Mouse (Mus musculus) NIH3T3 (cell line): ENCODE measurements around the gene Hps4.
A peak's percentile ranks its signal among the peaks of the same experiment; 100 is the strongest.

Experiments used
- DNase-seq: peaks from one replicate; pipeline ENCODE4 v3.0.0-alpha.2; 2012; ENCODE audit warnings: low read depth

Gene Hps4

GRCm38 (mm10) chr5:112324637-112325545 is 18.0 kb upstream of the Hps4 start:
- peak; percentile 88 for DNase-seq

DNA sequence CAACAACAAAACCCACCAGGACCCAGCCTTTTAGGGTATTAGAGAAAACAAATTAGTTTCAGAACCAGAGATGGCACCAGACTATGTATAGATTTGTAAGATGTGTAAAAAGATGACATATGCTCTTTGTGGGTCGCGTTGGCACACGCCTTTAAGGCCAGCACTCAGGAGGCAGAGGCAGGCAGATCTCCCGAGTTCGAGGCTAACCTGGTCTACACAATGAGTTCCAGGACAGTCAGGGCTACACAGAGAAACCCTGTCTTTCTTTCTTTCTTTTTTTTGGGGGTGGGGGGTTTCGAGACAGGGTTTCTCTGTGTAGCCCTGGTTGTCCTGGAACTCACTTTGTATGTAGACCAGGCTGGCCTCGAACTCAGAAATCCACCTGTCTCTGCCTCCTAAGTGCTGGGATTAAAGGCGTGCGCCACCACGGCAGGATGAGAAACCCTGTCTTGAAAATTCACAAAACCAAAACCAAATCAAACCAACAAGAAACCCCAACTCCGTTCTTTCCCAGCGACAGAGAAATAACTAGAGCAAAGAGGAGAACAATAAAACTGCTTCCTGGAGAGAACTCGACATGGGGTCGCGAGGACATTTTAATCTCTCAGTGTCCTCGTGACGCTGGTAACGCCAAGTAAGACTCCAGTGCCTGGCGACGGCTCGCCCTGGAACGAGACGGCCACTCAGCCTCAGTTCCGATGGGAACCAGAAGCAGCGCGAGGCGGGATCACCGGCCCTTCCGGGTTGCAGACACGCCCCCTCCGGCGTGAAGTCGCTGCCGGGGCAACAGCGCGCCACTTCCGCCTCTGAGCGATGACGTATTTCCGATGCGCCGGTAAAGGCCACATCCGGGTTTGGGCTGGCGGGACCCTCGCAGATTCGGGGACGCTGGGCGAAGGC is 17.1 kb upstream of the Hps4 start, which contains the start of gene Tfip11:
Tfip11 (plus strand) TSS at position 813 of the 900 bp plus-strand sequence.
- DNase-seq = peak; percentile 98

GRCm38 (mm10) chr5:112326446-112327009 is 16.4 kb upstream of the Hps4 start:
- DNase-seq = no peak

GRCm38 (mm10) chr5:112327854-112328253 is 15.0 kb upstream of the Hps4 start:
- no peak for DNase-seq

DNA sequence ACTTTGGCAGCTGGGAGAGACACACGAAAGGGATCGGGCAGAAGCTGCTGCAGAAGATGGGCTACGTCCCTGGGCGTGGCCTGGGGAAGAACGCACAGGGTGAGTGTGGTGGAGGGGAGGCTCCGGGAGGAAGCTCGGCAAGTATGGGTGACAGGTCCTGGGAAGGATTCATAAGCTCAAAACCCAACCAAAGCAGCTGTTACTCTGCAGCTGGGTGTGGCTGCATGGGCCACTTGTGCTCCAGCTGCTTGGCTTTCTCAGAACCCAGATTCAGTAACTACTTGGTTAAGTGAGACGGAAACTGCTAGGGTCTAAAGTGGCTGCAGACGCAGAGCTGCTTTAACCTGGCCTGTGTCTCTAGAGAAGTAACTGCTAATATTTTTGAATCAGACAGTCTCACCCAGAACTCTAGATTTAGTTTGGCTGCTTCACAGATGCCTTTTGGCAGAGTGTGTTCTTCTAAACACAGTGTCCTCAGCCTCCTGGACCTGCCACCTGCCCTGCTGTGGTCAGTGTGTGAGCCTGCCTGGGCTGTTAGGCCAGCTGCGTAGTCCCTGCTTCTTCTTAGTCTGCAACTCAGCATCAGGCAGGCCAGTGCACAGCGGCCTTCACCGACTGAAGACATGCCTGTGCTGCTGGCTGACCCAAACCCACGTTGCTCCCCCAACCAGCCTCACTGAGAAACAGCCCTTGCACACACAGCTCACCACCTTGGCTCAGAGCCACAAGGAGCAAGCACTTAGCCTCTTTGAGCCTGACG is 12.9 kb upstream of the Hps4 start:
- no peak for DNase-seq

DNA sequence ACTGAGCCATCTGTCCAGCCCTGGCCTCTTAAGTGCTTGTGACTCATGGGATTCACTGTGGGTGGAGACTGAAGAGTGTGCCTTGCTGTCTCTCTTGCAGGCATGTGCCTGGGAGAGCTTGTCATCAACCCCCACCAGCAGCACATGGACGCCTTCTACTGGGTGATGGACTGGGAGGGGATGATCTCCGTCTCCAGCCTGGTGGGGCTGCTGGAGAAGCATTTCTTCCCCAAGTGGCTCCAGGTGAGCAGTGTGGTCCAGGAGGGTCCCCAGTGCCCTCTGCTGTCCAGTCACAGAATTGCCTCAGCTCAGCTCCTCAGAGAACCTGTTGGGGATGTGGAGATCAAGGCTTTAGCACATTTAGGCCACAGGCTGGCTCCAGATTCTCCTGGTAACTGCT is 7.4 kb upstream of the Hps4 start:
- peak; percentile 72 for DNase-seq

DNA sequence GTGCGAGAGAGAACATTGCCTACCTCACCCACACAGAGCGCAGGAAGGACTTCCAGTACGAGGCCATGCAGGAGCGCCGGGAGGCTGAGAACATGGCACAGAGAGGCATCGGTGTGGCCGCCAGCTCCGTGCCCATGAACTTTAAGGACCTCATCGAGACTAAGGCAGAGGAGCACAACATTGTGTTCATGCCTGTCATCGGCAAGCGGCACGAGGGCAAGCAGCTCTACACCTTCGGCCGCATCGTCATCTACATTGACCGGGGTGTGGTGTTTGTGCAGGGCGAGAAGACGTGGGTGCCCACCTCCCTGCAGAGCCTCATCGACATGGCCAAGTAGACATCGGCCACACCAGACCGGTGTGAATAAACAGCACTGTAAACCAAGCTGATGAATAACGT is 5.9 kb upstream of the Hps4 start:
- no peak for DNase-seq

DNA sequence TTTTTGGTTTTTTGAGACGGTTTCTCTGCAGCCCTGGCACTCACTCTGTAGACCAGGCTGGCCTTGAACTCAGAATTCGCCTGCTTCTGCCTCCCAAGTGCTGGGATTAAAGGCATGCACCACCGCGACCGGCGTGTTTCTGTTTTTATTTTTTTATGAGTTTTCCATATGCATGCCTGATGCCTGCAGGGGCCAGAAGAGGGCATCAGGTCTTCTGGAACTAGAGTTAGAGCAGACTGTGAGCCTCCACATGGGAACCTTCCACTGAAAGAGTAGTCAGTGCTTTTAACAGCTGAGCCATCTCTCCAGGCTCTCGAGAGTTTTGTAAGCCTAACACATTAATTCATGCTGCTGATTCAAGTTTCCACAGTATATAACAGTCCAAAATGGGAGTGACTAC is 3.7 kb upstream of the Hps4 start:
- DNase-seq = peak; percentile 34

DNA sequence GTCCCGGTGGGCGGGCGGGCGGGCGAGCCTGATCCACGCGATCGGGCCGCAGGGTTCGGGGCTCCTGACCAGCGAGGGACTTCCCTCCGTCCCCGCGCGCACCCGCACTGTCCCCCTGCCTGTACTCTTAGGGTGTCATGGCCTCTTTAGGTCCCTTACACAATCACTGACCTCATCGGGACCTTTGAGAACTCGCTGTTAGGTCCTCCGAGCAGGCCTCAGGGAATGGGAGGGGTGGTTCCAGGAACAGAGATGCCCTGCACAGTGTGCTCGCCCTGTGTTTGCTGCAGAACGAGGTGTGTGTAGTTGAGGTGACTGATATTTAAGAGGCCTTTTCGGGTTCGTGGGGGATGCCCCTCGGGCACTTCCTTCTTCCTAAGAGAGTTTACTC is 317 bp downstream of the Hps4 start:
- peak; percentile 54 for DNase-seq

DNA sequence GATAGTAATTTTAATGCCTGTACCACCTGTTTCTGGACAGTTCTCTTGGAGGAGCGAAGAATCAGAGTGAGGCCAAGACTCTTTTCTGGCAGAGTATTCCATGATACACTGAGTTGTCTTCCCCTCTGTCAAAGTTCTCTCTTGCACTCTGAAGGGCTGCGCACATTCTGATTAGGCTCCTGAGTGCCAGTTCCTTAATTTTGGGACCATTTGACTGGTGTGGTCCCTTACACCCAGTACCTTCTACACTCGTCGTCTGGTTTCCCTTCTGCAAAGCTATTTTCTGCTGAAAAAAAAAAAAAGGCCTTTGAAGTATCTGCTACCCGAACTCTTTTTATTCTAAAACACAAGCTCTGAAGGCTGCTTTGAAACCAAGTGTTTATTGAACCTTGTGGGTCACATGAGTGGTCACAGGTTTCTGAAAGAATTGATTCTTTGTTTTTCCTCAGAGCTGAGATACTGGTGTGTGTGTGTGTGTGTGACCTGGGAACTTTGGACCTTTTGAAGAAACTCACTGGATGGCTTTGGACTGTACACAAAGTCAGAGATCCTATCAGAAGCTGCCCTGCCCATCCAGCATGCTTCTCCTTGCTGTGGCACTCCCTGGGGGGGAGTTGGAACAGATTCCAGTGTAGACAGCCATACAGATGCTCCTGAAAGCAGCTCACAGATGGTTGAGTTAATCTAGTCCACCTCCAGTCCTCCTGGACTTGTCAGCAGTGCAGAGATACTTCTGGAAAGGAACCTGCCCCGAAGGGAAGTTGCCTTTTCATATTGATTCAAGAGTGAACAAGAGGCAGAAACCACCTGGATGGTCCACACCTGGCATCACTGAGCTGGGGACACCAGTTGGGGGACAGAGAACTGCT is 1.4 kb downstream of the Hps4 start:
- DNase-seq = no peak

GRCm38 (mm10) chr5:112346211-112346965 is 3.5 kb downstream of the Hps4 start:
- DNase-seq = no peak

GRCm38 (mm10) chr5:112349169-112349568 is 6.3 kb downstream of the Hps4 start:
- DNase-seq = no peak

GRCm38 (mm10) chr5:112355493-112355892 is 12.6 kb downstream of the Hps4 start:
- no peak for DNase-seq

- DNase-seq = no peak
These were observed 13.0 kb downstream of the Hps4 start, which contains the start of gene Gm6583 for GRCm38 (mm10) chr5:112355910-112356309. TSS of gene Gm6583 (minus strand) at chr5:112356033.

DNA sequence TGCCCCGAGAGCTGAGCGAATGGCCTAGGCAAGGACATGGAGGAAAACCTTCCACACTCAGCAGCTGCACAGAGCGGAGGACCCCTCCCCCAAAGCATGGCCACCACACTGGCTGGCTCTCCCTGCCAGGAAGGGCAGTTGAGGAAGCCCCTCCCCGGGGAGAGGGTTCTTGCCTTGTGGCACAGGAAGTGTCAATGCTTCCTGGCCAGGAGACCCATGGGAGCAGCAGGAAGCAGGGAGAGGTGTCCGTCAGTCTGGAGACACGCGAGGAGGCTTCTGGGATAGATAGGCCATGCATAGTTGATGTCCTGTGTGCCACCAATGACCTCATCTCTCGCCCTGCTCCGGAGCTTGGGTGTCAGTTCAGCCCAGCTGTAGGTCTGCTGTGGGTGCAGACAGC is 13.4 kb downstream of the Hps4 start:
- DNase-seq = no peak

GRCm38 (mm10) chr5:112359520-112359919 is 16.6 kb downstream of the Hps4 start:
- DNase-seq = no peak

DNA sequence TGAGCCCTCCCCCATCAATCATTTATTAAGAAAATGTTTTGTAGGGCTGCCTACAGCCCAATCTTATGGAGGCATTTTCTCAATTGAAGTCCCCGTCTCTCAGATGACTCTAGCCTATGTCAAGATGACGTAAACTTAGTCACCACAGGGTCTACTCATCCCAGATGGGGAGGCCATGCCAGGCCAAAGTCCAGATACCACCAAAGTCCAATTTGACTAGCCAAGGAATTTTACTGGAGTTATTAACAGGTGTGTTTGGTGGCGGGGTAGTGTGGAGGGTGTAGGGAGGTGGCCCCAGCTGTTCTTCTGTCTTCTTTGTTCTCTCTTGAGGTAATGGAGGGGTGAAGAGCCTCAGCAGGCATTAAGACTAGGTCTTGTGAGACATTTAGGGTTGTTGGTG is 17.2 kb downstream of the Hps4 start:
- DNase-seq = no peak

- DNase-seq = no peak
These were observed 21.4 kb downstream of the Hps4 start for GRCm38 (mm10) chr5:112364184-112364797.

GRCm38 (mm10) chr5:112366879-112367278 is 24.0 kb downstream of the Hps4 start:
- no peak for DNase-seq
